11 mouse cellular contexts compared by ENCODE assay signal in the genomic region with DNA sequence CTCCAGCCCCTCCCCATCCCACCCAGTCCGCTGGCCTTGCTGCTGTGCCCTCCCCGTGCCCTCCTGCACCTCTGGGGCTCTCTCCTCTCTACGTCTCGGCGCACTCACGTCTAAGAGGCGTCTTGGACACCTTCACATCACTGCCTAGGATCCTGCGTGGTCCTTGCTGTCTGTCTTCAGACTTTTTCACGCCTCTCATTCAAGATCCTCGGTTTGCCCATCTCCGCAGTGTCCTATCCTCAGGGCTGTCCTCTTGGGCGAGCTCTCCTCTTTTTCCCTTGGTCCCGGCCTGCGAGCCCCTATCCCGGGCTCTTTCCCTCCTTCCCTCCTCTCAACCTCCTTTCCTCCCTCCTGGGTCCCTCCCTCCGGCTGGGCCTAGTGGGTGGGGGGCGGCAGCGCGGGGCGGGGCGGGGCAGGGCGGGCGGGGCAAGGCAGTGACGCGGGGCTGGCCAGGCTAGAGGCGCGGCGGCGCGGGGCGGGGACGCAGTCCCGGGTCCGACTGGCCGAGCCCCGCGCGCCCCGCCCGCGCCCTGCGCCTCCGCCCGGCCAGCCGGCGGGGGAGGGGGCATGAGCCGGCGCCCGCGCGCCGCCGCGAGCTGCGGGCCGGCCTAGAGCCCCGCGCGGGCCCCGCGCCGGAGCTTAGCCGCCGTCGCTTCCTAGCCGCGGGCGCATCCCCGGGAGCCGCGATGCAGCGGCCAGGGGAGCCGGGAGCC. TPM values are rescaled to one million over a fixed set of nuclear protein-coding genes. Genes with fewer than 3 reads are reported as not detected.
DNase-seq lines count a peak whose midpoint lies in the region; ATAC-seq lines count a peak whose summit lies in the region.
"Had no signal": no experiment of that assay in that cellular context is flagged by ENCODE, and none has a peak within 500 bp of the region (broad histone marks: within the 10 kb centered on the region; RNA-seq: fewer than 3 reads in every experiment).

Gene Barx1, plus strand, starts transcription at position 568 of the 713 bp plus-strand sequence.

- no peak within 1 kb of the TSS for H3K27ac ChIP-seq in lung, embryonic 15.5 days
- no peak within 1 kb of the TSS for H3K27ac ChIP-seq in forebrain, embryonic 11.5 days (ENCODE audit: low read depth, low read length)
- H3K27ac ChIP-seq in limb, embryonic 13.5 days = no peak within 1 kb of the TSS
- peak within 1 kb of the TSS; percentile 97 for H3K27ac ChIP-seq in stomach, embryonic 14.5 days (ENCODE audit: low read length)

- peaks cover 44% of the 10 kb centered on the region for H3K4me1 ChIP-seq in lung, embryonic 15.5 days
- peaks cover 19% of the 10 kb centered on the region for H3K4me1 ChIP-seq in forebrain, embryonic 11.5 days (replicated peaks; ENCODE audit: control insufficient read depth, insufficient read depth, low read length)
- peaks cover 56% of the 10 kb centered on the region for H3K4me1 ChIP-seq in limb, embryonic 13.5 days
- peaks cover 17% of the 10 kb centered on the region for H3K4me1 ChIP-seq in stomach, embryonic 14.5 days (ENCODE audit: control insufficient read depth, insufficient read depth, low read length)

- ATAC-seq in lung, embryonic 15.5 days (ENCODE audit: borderline replicate concordance, extremely low read depth, low FRiP score, low TSS enrichment) = peak; percentile 37; the same call in 1 of the 2 replicates
- ATAC-seq in forebrain, embryonic 11.5 days (replicated peaks; ENCODE audit: low FRiP score) = peak; percentile 64
- ATAC-seq in limb, embryonic 13.5 days (ENCODE audit: low FRiP score, low read depth) = peak; percentile 52
- peak; percentile 83 for ATAC-seq in stomach, embryonic 14.5 days (ENCODE audit: insufficient number of reproducible peaks, insufficient read depth, low FRiP score, low read depth)

- peaks cover 99% of the 10 kb centered on the region for H3K27me3 ChIP-seq in lung, embryonic 15.5 days
- peaks cover 96% of the 10 kb centered on the region for H3K27me3 ChIP-seq in forebrain, embryonic 11.5 days (ENCODE audit: control insufficient read depth, insufficient read depth, low read length)
- H3K27me3 ChIP-seq in limb, embryonic 13.5 days = peaks cover 98% of the 10 kb centered on the region
- H3K27me3 ChIP-seq in stomach, embryonic 14.5 days (ENCODE audit: control insufficient read depth, insufficient read depth, low read length) = peaks cover 5% of the 10 kb centered on the region; the same call in 1 of the 2 replicates

- H3K36me3 ChIP-seq in lung, embryonic 15.5 days = no peaks in the 10 kb centered on the region
- H3K36me3 ChIP-seq in forebrain, embryonic 11.5 days (ENCODE audit: control insufficient read depth, insufficient read depth, low read length) = no peaks in the 10 kb centered on the region
- no peaks in the 10 kb centered on the region for H3K36me3 ChIP-seq in limb, embryonic 13.5 days
- peaks cover 8% of the 10 kb centered on the region; the same call in 1 of the 2 replicates for H3K36me3 ChIP-seq in stomach, embryonic 14.5 days (ENCODE audit: control insufficient read depth, insufficient read depth, low read length)

- H3K9me3 ChIP-seq in lung, embryonic 15.5 days = no peaks in the 10 kb centered on the region
- H3K9me3 ChIP-seq in forebrain, embryonic 11.5 days (ENCODE audit: control insufficient read depth, low read length) = no peaks in the 10 kb centered on the region
- H3K9me3 ChIP-seq in limb, embryonic 13.5 days = no peaks in the 10 kb centered on the region
- H3K9me3 ChIP-seq in stomach, embryonic 14.5 days (ENCODE audit: control insufficient read depth, low read depth, low read length) = no peaks in the 10 kb centered on the region

- under 1% methylated on average over 25 of the region's 73 CpGs for WGBS in lung, embryonic 15.5 days
- WGBS in forebrain, embryonic 11.5 days = under 1% methylated on average over 70 of the region's 73 CpGs
- WGBS in limb, embryonic 13.5 days = under 1% methylated on average over 65 of the region's 73 CpGs
- WGBS in stomach, embryonic 14.5 days = under 1% methylated on average over 51 of the region's 73 CpGs

- H3K4me2 ChIP-seq in lung, embryonic 15.5 days = peak within 1 kb of the TSS; percentile 91
- H3K4me2 ChIP-seq in forebrain, embryonic 11.5 days (ENCODE audit: low read depth, low read length, severe bottlenecking) = peak within 1 kb of the TSS; percentile 77
- H3K4me2 ChIP-seq in limb, embryonic 13.5 days (replicated peaks) = peak within 1 kb of the TSS; percentile 91
- peak within 1 kb of the TSS; percentile 76 for H3K4me2 ChIP-seq in stomach, embryonic 14.5 days (replicated peaks; ENCODE audit: low read depth, low read length)

- peak within 1 kb of the TSS; percentile 29; the same call in 1 of the 2 replicates for H3K9ac ChIP-seq in lung, embryonic 15.5 days
- peak within 1 kb of the TSS; percentile 35; the same call in 1 of the 2 replicates for H3K9ac ChIP-seq in forebrain, embryonic 11.5 days (ENCODE audit: low read length)
- H3K9ac ChIP-seq in limb, embryonic 13.5 days = peak within 1 kb of the TSS; percentile 72
- H3K9ac ChIP-seq in stomach, embryonic 14.5 days (replicated peaks; ENCODE audit: low read depth, low read length) = peak within 1 kb of the TSS; percentile 83

- no peak for DNase-seq in lung, postnatal 14 days
- DNase-seq in forebrain, embryonic 11.5 days (ENCODE audit: low spot score) = no peak
- no peak for DNase-seq in ovary, postnatal 36 days (ENCODE audit: low spot score)
- no peak for DNase-seq in MN1 (ENCODE audit: low spot score)
- no peak for DNase-seq in urinary bladder, postnatal 36 days (ENCODE audit: low spot score in 2 of 2)
- DNase-seq: cerebellum, postnatal 36 days; kidney, adult 9 months had no signal

- H3K4me3 ChIP-seq in lung, embryonic 15.5 days = peak within 1 kb of the TSS; percentile 47
- peak within 1 kb of the TSS; percentile 43 for H3K4me3 ChIP-seq in forebrain, embryonic 11.5 days (ENCODE audit: low read depth, low read length)
- H3K4me3 ChIP-seq in limb, embryonic 13.5 days = peak within 1 kb of the TSS; percentile 59
- H3K4me3 ChIP-seq in stomach, embryonic 14.5 days (ENCODE audit: low read depth, low read length) = peak within 1 kb of the TSS; percentile 72
- H3K4me3 ChIP-seq: megakaryocyte, embryonic 14.5 days had no signal

RNA-seq across cellular contexts. Expression of gene Barx1, which starts in this region (rescaled TPM):
- 0.45 and 0.90 TPM in 2 replicates for polyA plus RNA-seq in lung, embryonic 15.5 days (2015; fragmentation: Nextera tagmentation; extraction: Ambion mirVana)
- polyA plus RNA-seq in forebrain, embryonic 11.5 days (2014; fragmentation: Nextera tagmentation; extraction: Ambion mirVana) = 1.0 and 1.4 TPM in 2 replicates
- 2.7 and 2.9 TPM in 2 replicates for polyA plus RNA-seq in limb, embryonic 13.5 days (2015; fragmentation: Nextera tagmentation; extraction: Ambion mirVana)
- 128 and 141 TPM in 2 replicates for polyA plus RNA-seq in stomach, embryonic 14.5 days (2014; fragmentation: Nextera tagmentation; extraction: Ambion mirVana)

Comparison
In these comparisons a context has a peak if more than half of its experiments do, and no peak if none do; other contexts are left out.
1. RNA of gene Barx1 (polyA plus RNA-seq): 128 to 141 TPM in stomach, embryonic 14.5 days; 2.7 to 2.9 TPM in limb, embryonic 13.5 days, 1.0 to 1.4 TPM in forebrain, embryonic 11.5 days and 0.45 to 0.90 TPM in lung, embryonic 15.5 days; every median in the first group is over 10 times any median in the second.
2. Peak in ATAC-seq, H3K4me3 ChIP-seq, H3K9ac ChIP-seq and H3K4me2 ChIP-seq in lung, embryonic 15.5 days; RNA of the gene not detected or under 1 TPM.
3. H3K9ac ChIP-seq: peak in every context shown above with its lines; median percentile 83 in stomach, embryonic 14.5 days; 72 in limb, embryonic 13.5 days; 35 in forebrain, embryonic 11.5 days; 29 in lung, embryonic 15.5 days.
4. Peak in every context shown above with its lines, with median percentiles within 50 percentile points of each other: ATAC-seq, H3K4me2 ChIP-seq and H3K4me3 ChIP-seq.